Comparison of ENCODE assay signal across 17 mouse cellular contexts in genomic region chr15:30857277-30858176, GRCm38 (mm10).
DNase-seq lines count a peak whose midpoint lies in the region; ATAC-seq lines count a peak whose summit lies in the region.
"Had no signal": no experiment of that assay in that cellular context is flagged by ENCODE, and none has a peak within 500 bp of the region (broad histone marks: within the 10 kb centered on the region; RNA-seq: fewer than 3 reads in every experiment).

No protein-coding gene starts in this region.

- DNase-seq in cerebellum, postnatal 10 days, result peak; percentile 10 to 24
- DNase-seq in cerebellum, postnatal 4 days (ENCODE audit: low spot score in 2 of 2), result no peak
- peak; percentile 8 for DNase-seq in midbrain, embryonic 14.5 days
- DNase-seq in hindbrain, embryonic 14.5 days (ENCODE audit: low spot score), result peak; percentile 34
- DNase-seq in retina, postnatal 1 day, result peak; percentile 74
- no peak for DNase-seq in yolk sac, embryonic 10.5 days (ENCODE audit: low spot score)
- DNase-seq: cerebellum, adult 11-12 months; cerebellum, postnatal 36 days; heart, postnatal 4 days; kidney, adult 18-20 months; kidney, postnatal 14 days; thymus, postnatal 25 days had no signal

- H3K4me2 ChIP-seq in midbrain, embryonic 14.5 days (ENCODE audit: low read length), result no peak overlapping the region
- no peak overlapping the region for H3K4me2 ChIP-seq in midbrain, embryonic 16.5 days (ENCODE audit: low read length)
- H3K4me2 ChIP-seq in hindbrain, embryonic 14.5 days (replicated peaks), result 0 out of 2 replicates have a peak overlapping the region, but pooled peaks have one; percentile 17
- H3K4me2 ChIP-seq: limb, embryonic 15.5 days had no signal

- 78% methylated on average over 17 of the region's 17 CpGs for WGBS in midbrain, embryonic 14.5 days
- 58% methylated on average over 17 of the region's 17 CpGs for WGBS in midbrain, embryonic 16.5 days
- WGBS in hindbrain, embryonic 14.5 days, result 48% methylated on average over 17 of the region's 17 CpGs

- H3K36me3 ChIP-seq in midbrain, embryonic 14.5 days (ENCODE audit: control insufficient read depth, insufficient read depth, low read length), result peaks cover 4% of the 10 kb centered on the region; the same call in 1 of the 2 replicates
- 0 out of 2 replicates have a peak, but pooled peaks cover 2% of the 10 kb centered on the region for H3K36me3 ChIP-seq in midbrain, embryonic 16.5 days (ENCODE audit: control insufficient read depth, insufficient read depth, low read length)
- no peaks in the 10 kb centered on the region for H3K36me3 ChIP-seq in hindbrain, embryonic 14.5 days (replicated peaks; ENCODE audit: control insufficient read depth, insufficient read depth)
- H3K36me3 ChIP-seq: embryonic facial prominence, embryonic 10.5 days; limb, embryonic 15.5 days had no signal

- H3K9ac ChIP-seq in midbrain, embryonic 14.5 days (replicated peaks; ENCODE audit: low read length), result no peak overlapping the region
- no peak overlapping the region for H3K9ac ChIP-seq in midbrain, embryonic 16.5 days (ENCODE audit: low read depth, low read length)
- H3K9ac ChIP-seq in hindbrain, embryonic 14.5 days, result no peak overlapping the region
- H3K9ac ChIP-seq: limb, embryonic 15.5 days had no signal

- H3K4me1 ChIP-seq in midbrain, embryonic 14.5 days (ENCODE audit: control insufficient read depth, insufficient read depth, low read length), result no peaks in the 10 kb centered on the region
- 0 out of 2 replicates have a peak, but pooled peaks cover 3% of the 10 kb centered on the region for H3K4me1 ChIP-seq in midbrain, embryonic 16.5 days (ENCODE audit: control insufficient read depth, insufficient read depth, low read length)
- H3K4me1 ChIP-seq in hindbrain, embryonic 14.5 days (replicated peaks; ENCODE audit: control insufficient read depth, insufficient read depth, low read length), result no peaks in the 10 kb centered on the region
- H3K4me1 ChIP-seq: embryonic facial prominence, embryonic 10.5 days; limb, embryonic 15.5 days had no signal

- ATAC-seq in midbrain, embryonic 14.5 days (ENCODE audit: low FRiP score, low TSS enrichment), result no peak
- ATAC-seq in midbrain, embryonic 16.5 days, result no peak; the same call in 1 of the 2 replicates
- ATAC-seq in hindbrain, embryonic 14.5 days (ENCODE audit: low FRiP score), result peak; percentile 28; the same call in 1 of the 2 replicates
- no peak for ATAC-seq in inflammation-experienced regulatory T-cells, adult 6 months

- H3K27ac ChIP-seq in midbrain, embryonic 14.5 days (replicated peaks; ENCODE audit: low read depth, low read length), result no peak overlapping the region
- no peak overlapping the region; the same call in 1 of the 2 replicates for H3K27ac ChIP-seq in midbrain, embryonic 16.5 days (ENCODE audit: low read length)
- peak overlapping the region; percentile 4; the same call in 1 of the 2 replicates for H3K27ac ChIP-seq in hindbrain, embryonic 14.5 days
- H3K27ac ChIP-seq: embryonic facial prominence, embryonic 10.5 days; limb, embryonic 15.5 days had no signal

- no peaks in the 10 kb centered on the region for H3K27me3 ChIP-seq in midbrain, embryonic 14.5 days (ENCODE audit: control insufficient read depth, insufficient read depth, low read length)
- no peaks in the 10 kb centered on the region for H3K27me3 ChIP-seq in midbrain, embryonic 16.5 days (ENCODE audit: control insufficient read depth, insufficient read depth, low read depth, low read length)
- H3K27me3 ChIP-seq in hindbrain, embryonic 14.5 days (ENCODE audit: control insufficient read depth, insufficient read depth, low read length), result no peaks in the 10 kb centered on the region
- H3K27me3 ChIP-seq: limb, embryonic 15.5 days had no signal

- H3K9me3 ChIP-seq in midbrain, embryonic 14.5 days (ENCODE audit: control insufficient read depth, low read length), result no peaks in the 10 kb centered on the region
- H3K9me3 ChIP-seq in midbrain, embryonic 16.5 days (replicated peaks; ENCODE audit: control insufficient read depth, low read length, poor library complexity, severe bottlenecking), result no peaks in the 10 kb centered on the region
- H3K9me3 ChIP-seq in hindbrain, embryonic 14.5 days (ENCODE audit: control insufficient read depth, low read length), result no peaks in the 10 kb centered on the region
- H3K9me3 ChIP-seq: embryonic facial prominence, embryonic 10.5 days; limb, embryonic 15.5 days had no signal

- H3K4me3 ChIP-seq in midbrain, embryonic 14.5 days (replicated peaks; ENCODE audit: low read depth, low read length), result no peak overlapping the region
- no peak overlapping the region for H3K4me3 ChIP-seq in midbrain, embryonic 16.5 days (ENCODE audit: low read depth, low read length)
- no peak overlapping the region for H3K4me3 ChIP-seq in hindbrain, embryonic 14.5 days (replicated peaks; ENCODE audit: low read length)
- H3K4me3 ChIP-seq: embryonic facial prominence, embryonic 10.5 days; erythroblast, embryonic 14.5 days; limb, embryonic 15.5 days had no signal

Comparison
In these comparisons a context has a peak if more than half of its experiments do, and no peak if none do; other contexts are left out.
1. DNase-seq: peak in cerebellum, postnatal 10 days (2 of 2), midbrain, embryonic 14.5 days (single experiment), hindbrain, embryonic 14.5 days (single experiment) and retina, postnatal 1 day (single experiment); none in cerebellum, postnatal 4 days (0 of 2) and yolk sac, embryonic 10.5 days (single experiment).